Mouse (Mus musculus): ENCODE data around the gene Akap7.
A peak's percentile ranks its signal among the peaks of the same experiment; 100 is the strongest.

Akap7 gene

GRCm38 (mm10) chr10:25260724-25261123 is 46.9 kb downstream of the Akap7 start:
- H3K4me3 ChIP-seq (replicated peaks; ENCODE audit: low read length), result no peak overlapping the region
- no peaks in the 10 kb centered on the region for H3K9me3 ChIP-seq (ENCODE audit: low read length)
- TF ChIP-seq NANOG (IDR thresholded peaks at IDR 0.05; ENCODE audit: borderline replicate concordance, low read length) (no peak), POU5F1 (IDR thresholded peaks at IDR 0.05; ENCODE audit: borderline replicate concordance, low read length) (no peak), CTCF (conservative IDR thresholded peaks at IDR 0.05; ENCODE audit: low read length) (no peak)
- H3K36me3 ChIP-seq (ENCODE audit: insufficient read depth, low read length), result peaks cover 9% of the 10 kb centered on the region
- H3K4me1 ChIP-seq (replicated peaks; ENCODE audit: low read depth, low read length), result peaks cover 14% of the 10 kb centered on the region
- H3K27me3 ChIP-seq (ENCODE audit: insufficient read depth, low read length), result no peaks in the 10 kb centered on the region

- Histone ChIP-seq H3K9me3 (ENCODE audit: low read length) (no peaks in the 10 kb centered on the region), H3K4me3 (replicated peaks; ENCODE audit: low read length) (no peak overlapping the region), H3K4me1 (replicated peaks; ENCODE audit: low read depth, low read length) (peaks cover 14% of the 10 kb centered on the region), H3K36me3 (ENCODE audit: insufficient read depth, low read length) (no peaks in the 10 kb centered on the region), H3K27me3 (ENCODE audit: insufficient read depth, low read length) (no peaks in the 10 kb centered on the region)
- TF ChIP-seq NANOG (IDR thresholded peaks at IDR 0.05; ENCODE audit: borderline replicate concordance, low read length), result no peak
- no peak for TF ChIP-seq POU5F1 (IDR thresholded peaks at IDR 0.05; ENCODE audit: borderline replicate concordance, low read length)
- TF ChIP-seq CTCF (conservative IDR thresholded peaks at IDR 0.05; ENCODE audit: low read length), result no peak
Measured at GRCm38 (mm10) chr10:25258171-25258570, 49.5 kb downstream of the Akap7 start.

- TF ChIP-seq CTCF (conservative IDR thresholded peaks at IDR 0.05; ENCODE audit: low read length) (no peak), NANOG (IDR thresholded peaks at IDR 0.05; ENCODE audit: borderline replicate concordance, low read length) (no peak), POU5F1 (IDR thresholded peaks at IDR 0.05; ENCODE audit: borderline replicate concordance, low read length) (no peak)
- Histone ChIP-seq H3K9me3 (ENCODE audit: low read length) (no peaks in the 10 kb centered on the region), H3K36me3 (ENCODE audit: insufficient read depth, low read length) (no peaks in the 10 kb centered on the region), H3K4me3 (replicated peaks; ENCODE audit: low read length) (no peak overlapping the region), H3K4me1 (replicated peaks; ENCODE audit: low read depth, low read length) (peaks cover 14% of the 10 kb centered on the region), H3K27me3 (ENCODE audit: insufficient read depth, low read length) (no peaks in the 10 kb centered on the region)
Measured at GRCm38 (mm10) chr10:25257466-25257865, 50.2 kb downstream of the Akap7 start.

- Histone ChIP-seq H3K9me3 (ENCODE audit: low read length) (no peaks in the 10 kb centered on the region), H3K4me3 (replicated peaks; ENCODE audit: low read length) (no peak overlapping the region), H3K36me3 (ENCODE audit: insufficient read depth, low read length) (no peaks in the 10 kb centered on the region), H3K4me1 (replicated peaks; ENCODE audit: low read depth, low read length) (peaks cover 22% of the 10 kb centered on the region), H3K27me3 (ENCODE audit: insufficient read depth, low read length) (no peaks in the 10 kb centered on the region)
- no peak for TF ChIP-seq NANOG (IDR thresholded peaks at IDR 0.05; ENCODE audit: borderline replicate concordance, low read length)
- no peak for TF ChIP-seq POU5F1 (IDR thresholded peaks at IDR 0.05; ENCODE audit: borderline replicate concordance, low read length)
- TF ChIP-seq CTCF (conservative IDR thresholded peaks at IDR 0.05; ENCODE audit: low read length), result no peak
Measured at GRCm38 (mm10) chr10:25253474-25253873, 54.2 kb downstream of the Akap7 start.

GRCm38 (mm10) chr10:25253006-25253405 is 54.7 kb downstream of the Akap7 start:
- H3K4me1 ChIP-seq (replicated peaks; ENCODE audit: low read depth, low read length), result peaks cover 18% of the 10 kb centered on the region
- no peaks in the 10 kb centered on the region for H3K27me3 ChIP-seq (ENCODE audit: insufficient read depth, low read length)
- no peak overlapping the region for H3K4me3 ChIP-seq (replicated peaks; ENCODE audit: low read length)
- H3K36me3 ChIP-seq (ENCODE audit: insufficient read depth, low read length), result no peaks in the 10 kb centered on the region
- no peaks in the 10 kb centered on the region for H3K9me3 ChIP-seq (ENCODE audit: low read length)
- TF ChIP-seq CTCF (conservative IDR thresholded peaks at IDR 0.05; ENCODE audit: low read length), result no peak
- no peak for TF ChIP-seq NANOG (IDR thresholded peaks at IDR 0.05; ENCODE audit: borderline replicate concordance, low read length)
- no peak for TF ChIP-seq POU5F1 (IDR thresholded peaks at IDR 0.05; ENCODE audit: borderline replicate concordance, low read length)

GRCm38 (mm10) chr10:25250108-25250507 is 57.6 kb downstream of the Akap7 start:
- H3K9me3 ChIP-seq (ENCODE audit: low read length), result no peaks in the 10 kb centered on the region
- H3K36me3 ChIP-seq (ENCODE audit: insufficient read depth, low read length), result no peaks in the 10 kb centered on the region
- H3K4me3 ChIP-seq (replicated peaks; ENCODE audit: low read length), result no peak overlapping the region
- peaks cover 11% of the 10 kb centered on the region for H3K4me1 ChIP-seq (replicated peaks; ENCODE audit: low read depth, low read length)
- TF ChIP-seq NANOG (IDR thresholded peaks at IDR 0.05; ENCODE audit: borderline replicate concordance, low read length) (no peak), CTCF (conservative IDR thresholded peaks at IDR 0.05; ENCODE audit: low read length) (peak; percentile 96), POU5F1 (IDR thresholded peaks at IDR 0.05; ENCODE audit: borderline replicate concordance, low read length) (no peak)
- no peaks in the 10 kb centered on the region for H3K27me3 ChIP-seq (ENCODE audit: insufficient read depth, low read length)

- Histone ChIP-seq H3K9me3 (ENCODE audit: low read length) (no peaks in the 10 kb centered on the region), H3K4me1 (replicated peaks; ENCODE audit: low read depth, low read length) (peaks cover 3% of the 10 kb centered on the region; the same call in 1 of the 2 replicates), H3K4me3 (replicated peaks; ENCODE audit: low read length) (no peak overlapping the region), H3K27me3 (ENCODE audit: insufficient read depth, low read length) (no peaks in the 10 kb centered on the region), H3K36me3 (ENCODE audit: insufficient read depth, low read length) (no peaks in the 10 kb centered on the region)
- TF ChIP-seq CTCF (conservative IDR thresholded peaks at IDR 0.05; ENCODE audit: low read length) (0 out of 2 replicates have a peak, but pooled peaks have one; percentile 5), NANOG (IDR thresholded peaks at IDR 0.05; ENCODE audit: borderline replicate concordance, low read length) (no peak)
Measured at GRCm38 (mm10) chr10:25246173-25246572, 61.5 kb downstream of the Akap7 start.

- H3K27me3 ChIP-seq (ENCODE audit: insufficient read depth, low read length), result no peaks in the 10 kb centered on the region
- H3K9me3 ChIP-seq (ENCODE audit: low read length), result no peaks in the 10 kb centered on the region
- no peak overlapping the region for H3K4me3 ChIP-seq (replicated peaks; ENCODE audit: low read length)
- peaks cover 24% of the 10 kb centered on the region for H3K4me1 ChIP-seq (replicated peaks; ENCODE audit: low read depth, low read length)
- 0 out of 2 replicates have a peak, but pooled peaks cover 6% of the 10 kb centered on the region for H3K36me3 ChIP-seq (ENCODE audit: insufficient read depth, low read length)
- TF ChIP-seq CTCF (conservative IDR thresholded peaks at IDR 0.05; ENCODE audit: low read length) (peak; percentile 44), POU5F1 (IDR thresholded peaks at IDR 0.05; ENCODE audit: borderline replicate concordance, low read length) (no peak)
Measured at GRCm38 (mm10) chr10:25239156-25239555, 68.5 kb downstream of the Akap7 start.

GRCm38 (mm10) chr10:25234080-25234479 is 73.6 kb downstream of the Akap7 start:
- H3K9me3 ChIP-seq (ENCODE audit: low read length), result no peaks in the 10 kb centered on the region
- H3K27me3 ChIP-seq (ENCODE audit: insufficient read depth, low read length), result no peaks in the 10 kb centered on the region
- 0 out of 2 replicates have a peak, but pooled peaks cover 10% of the 10 kb centered on the region for H3K36me3 ChIP-seq (ENCODE audit: insufficient read depth, low read length)
- H3K4me3 ChIP-seq (replicated peaks; ENCODE audit: low read length), result no peak overlapping the region
- H3K4me1 ChIP-seq (replicated peaks; ENCODE audit: low read depth, low read length), result peaks cover 23% of the 10 kb centered on the region
- TF ChIP-seq POU5F1 (IDR thresholded peaks at IDR 0.05; ENCODE audit: borderline replicate concordance, low read length) (no peak), CTCF (conservative IDR thresholded peaks at IDR 0.05; ENCODE audit: low read length) (no peak), NANOG (IDR thresholded peaks at IDR 0.05; ENCODE audit: borderline replicate concordance, low read length) (no peak)
